Mouse (Mus musculus) ES-Bruce4 (cell line): ENCODE data around the gene Cbx6. TPM values are rescaled to one million over a fixed set of nuclear protein-coding genes. Genes with fewer than 3 reads are reported as not detected.
A peak's percentile ranks its signal among the peaks of the same experiment; 100 is the strongest.

ENCODE experiments used
- H3K27ac ChIP-seq: 2 replicates; pipeline ENCODE4 v1.5.1; 2012; ENCODE audit warnings: low read length, inconsistent platforms; ENCODE audit not compliant: insufficient read depth
- H3K27me3 ChIP-seq: 2 replicates; pipeline ENCODE4 v1.6.1; 2012; ENCODE audit warnings: mild to moderate bottlenecking, low read length, inconsistent platforms; ENCODE audit not compliant: control insufficient read depth, poor library complexity, insufficient read depth, severe bottlenecking
- H3K36me3 ChIP-seq: 2 replicates; pipeline ENCODE4 v1.6.1; 2012; ENCODE audit warnings: inconsistent platforms, mild to moderate bottlenecking, low read length, moderate library complexity; ENCODE audit not compliant: control insufficient read depth, poor library complexity, insufficient read depth, severe bottlenecking
- H3K4me1 ChIP-seq: one replicate; pipeline ENCODE4 v1.8.1; 2011; ENCODE audit warnings: low read length; ENCODE audit not compliant: control insufficient read depth, insufficient read depth
- H3K4me3 ChIP-seq: 2 replicates; pipeline ENCODE4 v1.5.1; 2011; ENCODE audit warnings: low read depth, mild to moderate bottlenecking, low read length
- H3K9ac ChIP-seq: 2 replicates; pipeline ENCODE4 v1.6.1; 2012; ENCODE audit warnings: low read depth, mild to moderate bottlenecking, inconsistent platforms; ENCODE audit not compliant: poor library complexity, severe bottlenecking
- H3K9me3 ChIP-seq: replicated peaks from 2 replicates; pipeline ENCODE4 v1.6.1; 2012; ENCODE audit warnings: mild to moderate bottlenecking, low read length, inconsistent platforms; ENCODE audit not compliant: control insufficient read depth, poor library complexity, insufficient read depth, severe bottlenecking
- CTCF ChIP-seq: IDR thresholded peaks from one replicate; pipeline ENCODE4 v1.8.1; 2011; ENCODE audit warnings: low read depth, low read length
- EP300 ChIP-seq: IDR thresholded peaks from 2 replicates; pipeline ENCODE4 v1.6.1; 2011; ENCODE audit warnings: low read depth, low read length; ENCODE audit not compliant: insufficient read depth
- POLR2A ChIP-seq: IDR thresholded peaks from one replicate; pipeline ENCODE4 v1.8.1; 2011; ENCODE audit warnings: low read length; ENCODE audit not compliant: insufficient read depth
- polyA plus RNA-seq: library from polyadenylated mRNA; stranded (reverse); fragments of >200 nt; gene quantifications from 2 replicates; pipeline ENCODE4 v1.2.4, GENCODE M21; 2011; ENCODE audit warnings: low read depth; ENCODE audit not compliant: missing spikeins, insufficient read depth, insufficient read length

The Cbx6 gene
- polyA plus RNA-seq, 1 experiment: 25.7 TPM

DNA sequence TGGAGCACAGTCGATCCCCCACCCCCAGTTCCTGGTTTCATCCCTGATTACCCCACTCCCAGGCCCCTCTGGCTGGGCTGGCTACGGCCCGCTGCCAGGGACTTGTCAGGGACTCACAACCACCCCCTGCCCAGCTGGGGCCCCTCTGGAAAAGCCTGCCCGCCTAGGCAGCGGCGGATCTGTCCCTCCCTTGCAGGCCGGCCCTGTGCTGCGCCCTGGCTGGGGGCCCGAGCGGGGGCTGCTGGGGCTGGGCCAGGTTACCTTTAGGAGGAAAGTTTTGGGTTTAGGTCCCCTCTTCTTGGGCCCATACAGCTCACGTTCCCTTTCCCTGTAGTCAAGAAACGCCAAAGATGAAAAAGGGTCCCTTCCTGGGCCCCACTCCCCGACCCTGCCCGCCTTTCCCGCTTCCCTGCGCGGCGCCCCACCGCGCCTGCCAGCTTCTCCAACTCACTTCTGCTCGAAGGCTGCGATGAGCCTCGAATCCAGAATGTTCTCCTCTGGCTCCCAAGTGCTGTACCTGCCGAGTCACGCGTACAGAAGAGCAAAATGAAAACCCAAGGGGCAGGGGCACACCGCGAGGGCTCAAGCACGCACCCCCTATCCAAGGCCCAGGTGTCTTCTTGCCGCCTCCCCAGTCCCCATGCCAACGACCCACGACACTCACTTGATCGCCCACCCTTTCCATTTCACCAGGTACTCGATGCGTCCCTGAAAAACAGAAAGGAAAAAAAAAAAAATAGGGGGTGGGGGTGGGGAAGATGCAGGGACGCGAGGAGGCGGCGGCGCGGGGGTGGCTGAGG is 1.0 kb downstream of the Cbx6 start:
- H3K9ac ChIP-seq: peak overlapping the region; percentile 84
- H3K4me3 ChIP-seq: peak overlapping the region; percentile 96
- H3K27ac ChIP-seq: no peak overlapping the region
- no peaks in the 10 kb centered on the region for H3K27me3 ChIP-seq
- TF ChIP-seq POLR2A (no peak), EP300 (no peak), CTCF (no peak)
- no peaks in the 10 kb centered on the region for H3K9me3 ChIP-seq
- H3K36me3 ChIP-seq: no peaks in the 10 kb centered on the region; the same call in 1 of the 2 replicates
- no peaks in the 10 kb centered on the region for H3K4me1 ChIP-seq

DNA sequence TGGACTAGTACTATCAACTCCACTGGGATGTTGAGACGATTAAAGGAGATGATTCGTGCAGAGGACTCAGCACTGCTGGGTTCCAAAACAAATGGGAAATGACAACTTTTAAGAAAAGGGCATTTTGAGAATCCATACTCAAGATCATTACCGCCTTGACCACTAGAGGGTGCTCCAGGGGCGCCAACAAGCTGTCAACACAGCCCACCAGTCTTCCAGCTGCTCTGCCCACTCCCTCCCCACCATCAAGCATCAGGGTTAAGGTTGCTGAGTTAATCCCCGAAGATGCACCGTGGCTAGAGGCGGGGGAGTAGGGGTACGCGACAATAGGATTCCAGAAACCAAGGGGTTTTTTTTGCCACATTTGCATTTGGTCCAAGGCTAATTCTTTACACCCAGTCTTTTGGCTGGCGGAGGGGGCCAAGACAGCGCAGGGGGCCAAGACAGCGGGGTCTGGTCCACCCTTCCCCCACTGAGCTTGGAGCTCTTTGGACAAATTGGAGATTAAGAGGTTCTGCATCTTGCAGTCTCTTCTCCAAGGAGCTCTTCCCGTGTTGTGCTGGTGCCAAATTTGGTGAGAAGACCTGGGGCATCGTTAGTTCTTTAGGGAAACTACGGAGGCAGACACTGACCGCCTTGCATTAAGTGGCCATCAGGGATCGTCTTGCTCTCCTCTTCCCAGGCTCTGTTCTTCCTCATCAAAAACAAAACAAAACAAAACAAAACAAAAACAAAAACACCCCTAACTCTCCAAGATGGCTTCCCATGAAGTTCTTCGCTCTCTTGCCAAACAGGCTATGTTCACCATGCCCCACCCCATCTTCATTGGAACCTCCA is 2.2 kb downstream of the Cbx6 start:
- TF ChIP-seq POLR2A (no peak), CTCF (peak; percentile 87), EP300 (no peak)
- peaks cover 3% of the 10 kb centered on the region; the same call in 1 of the 2 replicates for H3K36me3 ChIP-seq
- H3K4me1 ChIP-seq: no peaks in the 10 kb centered on the region
- H3K9ac ChIP-seq: 0 out of 2 replicates have a peak overlapping the region, but pooled peaks have one; percentile 84
- no peaks in the 10 kb centered on the region for H3K9me3 ChIP-seq
- no peaks in the 10 kb centered on the region for H3K27me3 ChIP-seq
- no peak overlapping the region; the same call in 1 of the 2 replicates for H3K4me3 ChIP-seq
- H3K27ac ChIP-seq: no peak overlapping the region

DNA sequence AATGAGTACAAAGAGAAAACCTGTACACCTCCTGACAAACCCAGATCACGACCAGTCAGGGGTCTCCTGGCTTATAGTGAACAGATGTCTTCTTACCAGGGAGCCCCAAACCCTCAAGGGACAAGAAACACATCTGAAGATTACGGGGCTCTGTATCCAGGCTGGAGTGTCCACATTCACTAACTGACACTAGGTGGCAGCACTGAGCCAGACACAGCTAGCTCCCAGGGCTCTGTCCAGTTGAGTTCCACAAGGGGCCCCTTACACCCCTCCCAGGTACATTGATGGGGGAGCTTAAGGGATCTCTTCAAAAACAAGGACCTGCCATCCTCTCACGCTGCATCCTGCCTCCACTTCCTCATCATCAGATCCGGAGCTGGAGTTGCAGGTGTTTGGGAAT is 4.1 kb downstream of the Cbx6 start:
- Histone ChIP-seq H3K27me3 (no peaks in the 10 kb centered on the region), H3K9ac (no peak overlapping the region), H3K9me3 (no peaks in the 10 kb centered on the region), H3K4me3 (no peak overlapping the region), H3K27ac (no peak overlapping the region), H3K36me3 (peaks cover 3% of the 10 kb centered on the region; the same call in 1 of the 2 replicates), H3K4me1 (peaks cover 3% of the 10 kb centered on the region)
- peak; percentile 93 for TF ChIP-seq CTCF
- no peak for TF ChIP-seq EP300

DNA sequence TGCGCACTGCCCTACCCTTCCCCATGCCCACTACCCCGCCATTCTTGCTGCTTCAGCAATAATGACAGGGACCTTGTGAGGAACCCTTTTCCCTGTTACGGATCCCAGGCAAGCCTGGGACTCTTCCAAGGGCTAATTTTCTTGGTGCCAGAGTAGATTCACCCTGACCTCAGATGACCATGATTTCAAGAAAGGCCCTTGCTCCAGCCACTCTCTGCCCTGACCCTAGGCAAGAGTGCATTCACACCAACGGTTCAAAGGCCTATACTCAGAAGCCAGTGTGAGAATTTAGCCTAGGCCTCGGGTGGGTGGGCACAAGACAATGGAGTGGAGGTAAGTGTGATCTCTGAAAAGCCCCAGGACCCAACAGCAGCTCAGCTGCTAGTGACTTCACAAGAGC is 5.1 kb downstream of the Cbx6 start:
- Histone ChIP-seq H3K9me3 (no peaks in the 10 kb centered on the region), H3K27me3 (no peaks in the 10 kb centered on the region), H3K27ac (no peak overlapping the region), H3K36me3 (peaks cover 3% of the 10 kb centered on the region; the same call in 1 of the 2 replicates), H3K9ac (no peak overlapping the region), H3K4me3 (no peak overlapping the region), H3K4me1 (peaks cover 6% of the 10 kb centered on the region)
- no peak for TF ChIP-seq POLR2A
- TF ChIP-seq CTCF: no peak
- no peak for TF ChIP-seq EP300

DNA sequence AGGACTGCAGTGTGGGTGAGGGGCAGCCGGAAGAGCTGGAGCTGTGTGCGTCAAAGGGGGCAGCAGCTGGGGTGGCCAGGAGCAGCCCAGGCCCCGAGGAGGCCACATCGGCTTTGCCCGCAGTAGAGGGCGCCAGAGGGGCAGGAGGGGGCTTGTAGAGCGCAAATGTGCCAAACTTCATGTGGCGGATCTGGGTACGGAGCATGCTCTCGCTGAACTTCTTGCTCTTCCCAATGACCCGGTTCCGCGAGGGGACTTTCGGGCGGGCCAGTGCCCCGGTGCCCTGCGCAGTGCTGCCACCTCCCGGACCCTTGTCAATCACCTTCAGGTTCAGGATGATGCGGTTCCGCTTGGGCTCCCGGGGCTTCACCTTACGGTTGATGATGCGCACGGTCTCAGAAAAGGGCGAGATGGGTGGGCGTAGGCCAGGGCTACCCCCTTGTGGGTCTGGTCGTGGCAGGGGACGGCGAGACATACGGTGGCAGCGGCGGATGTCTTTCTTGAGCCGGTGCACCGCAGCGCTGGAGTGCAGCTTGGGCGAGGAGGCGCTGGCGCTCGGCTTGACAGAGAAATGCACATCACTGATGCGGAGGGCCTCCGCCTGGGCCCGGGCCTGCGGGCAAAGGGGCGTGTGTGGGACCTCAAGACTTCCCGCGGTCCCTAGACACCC is 6.0 kb downstream of the Cbx6 start:
- peaks cover 6% of the 10 kb centered on the region for H3K4me1 ChIP-seq
- peak overlapping the region; percentile 45 for H3K4me3 ChIP-seq
- no peak overlapping the region for H3K27ac ChIP-seq
- H3K27me3 ChIP-seq: no peaks in the 10 kb centered on the region
- H3K9me3 ChIP-seq: no peaks in the 10 kb centered on the region
- TF ChIP-seq POLR2A: no peak
- peak; percentile 67 for TF ChIP-seq CTCF
- TF ChIP-seq EP300: no peak
- H3K36me3 ChIP-seq: peaks cover 3% of the 10 kb centered on the region; the same call in 1 of the 2 replicates
- peak overlapping the region; percentile 5; the same call in 1 of the 2 replicates for H3K9ac ChIP-seq
